Mouse (Mus musculus): ENCODE measurements around the gene Hipk3.

Gene Hipk3

GRCm38 (mm10) chr2:104412496-104412895, 81.8 kb downstream of the Hipk3 start:
- no peak for DNase-seq (ENCODE audit: low read depth)

GRCm38 (mm10) chr2:104411806-104412205, 82.4 kb downstream of the Hipk3 start:
- DNase-seq (ENCODE audit: low read depth): no peak

- DNase-seq (ENCODE audit: low read depth): no peak
Measured at GRCm38 (mm10) chr2:104410963-104411545, 83.2 kb downstream of the Hipk3 start, which contains the start of gene D430041D05Rik. Gene D430041D05Rik, minus strand, starts transcription at chr2:104411013.

GRCm38 (mm10) chr2:104409851-104410821, 84.1 kb downstream of the Hipk3 start:
- DNase-seq (ENCODE audit: low read depth): no peak

GRCm38 (mm10) chr2:104408351-104408750, 85.9 kb downstream of the Hipk3 start:
- no peak for DNase-seq (ENCODE audit: low read depth)

- no peak for DNase-seq (ENCODE audit: low read depth)
Measured at GRCm38 (mm10) chr2:104407913-104408312, 86.3 kb downstream of the Hipk3 start.

GRCm38 (mm10) chr2:104404036-104404435, 90.2 kb downstream of the Hipk3 start:
- DNase-seq (ENCODE audit: low read depth): no peak

- no peak for DNase-seq (ENCODE audit: low read depth)
Measured at GRCm38 (mm10) chr2:104398651-104399290, 95.5 kb downstream of the Hipk3 start.

GRCm38 (mm10) chr2:104395961-104396360, 98.3 kb downstream of the Hipk3 start:
- DNase-seq (ENCODE audit: low read depth): no peak

GRCm38 (mm10) chr2:104394769-104395168, 99.5 kb downstream of the Hipk3 start:
- no peak for DNase-seq (ENCODE audit: low read depth)

GRCm38 (mm10) chr2:104392700-104393312, 101.4 kb downstream of the Hipk3 start:
- DNase-seq (ENCODE audit: low read depth): no peak

- DNase-seq (ENCODE audit: low read depth): no peak
Measured at GRCm38 (mm10) chr2:104389231-104389630, 105.0 kb downstream of the Hipk3 start.

- no peak for DNase-seq (ENCODE audit: low read depth)
Measured at GRCm38 (mm10) chr2:104385941-104386340, 108.3 kb downstream of the Hipk3 start.

GRCm38 (mm10) chr2:104383589-104383988, 110.7 kb downstream of the Hipk3 start:
- DNase-seq (ENCODE audit: low read depth): no peak

- no peak for DNase-seq (ENCODE audit: low read depth)
Measured at GRCm38 (mm10) chr2:104382813-104383212, 111.4 kb downstream of the Hipk3 start.

- no peak for DNase-seq (ENCODE audit: low read depth)
Measured at GRCm38 (mm10) chr2:104379304-104379703, 114.9 kb downstream of the Hipk3 start.

- no peak for DNase-seq (ENCODE audit: low read depth)
Measured at GRCm38 (mm10) chr2:104378791-104379190, 115.5 kb downstream of the Hipk3 start.

- DNase-seq (ENCODE audit: low read depth): no peak
Measured at GRCm38 (mm10) chr2:104377990-104378389, 116.3 kb downstream of the Hipk3 start.

All from NIH3T3 (cell line).